Mouse (Mus musculus): ENCODE measurements at regions not wholly inside any gene's neighbourhood (a gene's known extent, or its start where the extent isn't known, plus 50 kb on each side); places are given as distances from the start of the nearest gene placed in this dataset.

DNA sequence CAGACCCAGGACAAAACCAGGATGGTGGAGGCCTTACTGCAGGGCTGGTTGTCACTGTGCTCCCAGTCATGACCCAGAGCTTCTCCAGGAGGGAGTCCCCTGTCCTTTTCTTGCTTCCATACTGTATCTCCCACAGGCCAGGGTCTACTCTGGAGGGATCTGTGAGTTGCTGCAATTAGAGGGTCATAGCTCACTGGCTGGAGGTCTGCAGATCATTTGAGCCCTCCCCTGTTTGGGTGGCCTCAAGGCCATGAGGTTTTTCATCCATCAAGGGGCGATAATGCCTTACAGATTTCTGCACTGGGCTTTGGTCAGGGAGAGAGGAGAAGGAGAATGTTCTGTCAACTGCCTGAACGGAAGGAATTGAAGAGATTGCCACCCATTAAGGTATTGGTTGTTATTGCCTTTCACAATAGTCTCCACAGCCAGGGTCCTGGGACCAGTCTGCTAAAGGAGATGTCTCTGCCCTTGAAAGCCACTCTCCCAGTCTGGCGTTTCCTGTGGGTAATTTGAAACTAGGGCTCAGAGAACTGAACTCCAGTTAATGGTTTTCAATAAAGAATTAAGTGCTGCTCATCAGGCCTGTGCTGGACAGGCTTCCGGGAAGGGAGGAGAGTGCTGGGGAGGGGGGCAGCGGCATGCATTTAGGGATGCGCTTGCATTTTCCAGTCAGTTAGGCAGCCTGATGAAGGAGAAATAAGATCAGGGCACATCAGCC lies 147.4 kb downstream of the Dmrta2 start:
- DNase-seq (ENCODE audit: low read depth) = no peak

DNA sequence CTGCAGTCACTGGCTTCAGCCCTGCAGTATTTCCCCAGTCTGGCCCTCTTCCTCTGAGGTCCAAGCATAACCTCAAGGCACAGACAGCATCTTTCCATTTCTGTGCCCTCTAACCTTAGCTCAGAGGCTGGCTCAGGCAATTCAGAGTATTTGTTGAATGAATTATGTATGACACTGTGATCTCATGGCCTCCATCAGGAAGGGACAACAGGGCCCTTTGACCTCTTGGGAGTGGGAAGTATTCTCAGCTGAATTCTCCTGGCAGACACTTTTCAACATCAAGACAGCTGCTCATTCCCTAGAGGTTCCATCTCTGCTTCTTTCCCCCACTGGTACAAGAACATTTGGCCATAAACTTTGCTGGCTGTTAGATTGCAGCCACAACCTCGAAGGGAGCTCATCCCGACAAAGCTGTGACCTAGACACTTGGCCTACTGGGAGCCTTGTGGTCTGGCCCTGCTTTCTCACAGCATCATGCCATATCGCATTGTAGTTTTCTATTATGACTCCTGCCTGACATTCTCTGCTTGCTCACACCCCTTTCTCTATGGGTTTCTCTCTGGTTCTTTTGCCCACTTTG lies 150.2 kb downstream of the Dmrta2 start:
- no peak for DNase-seq (ENCODE audit: low read depth)

GRCm38 (mm10) chr4:110128918-110129317 lies 151.1 kb downstream of the Dmrta2 start:
- DNase-seq (ENCODE audit: low read depth) = peak; percentile 1

DNA sequence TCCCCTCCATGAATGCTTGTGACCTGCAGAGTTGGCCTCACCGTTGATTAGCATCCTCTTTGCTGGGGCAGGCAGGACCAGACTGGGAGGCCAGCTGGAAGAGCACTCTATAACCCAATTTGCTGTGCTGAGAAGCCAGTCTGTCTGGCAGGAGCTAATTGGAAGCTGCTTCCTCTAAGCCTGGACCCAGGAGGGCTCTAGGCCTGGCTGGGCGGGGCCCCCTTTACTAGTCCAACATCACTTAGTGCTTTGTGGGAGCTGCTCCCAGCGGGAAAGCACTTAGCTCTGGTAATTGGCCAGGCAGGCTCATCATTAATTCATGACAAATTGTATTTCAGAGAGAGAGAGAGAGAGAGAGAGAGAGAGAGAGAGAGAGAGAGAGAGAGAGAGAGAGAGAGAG lies 151.7 kb downstream of the Dmrta2 start:
- DNase-seq (ENCODE audit: low read depth) = no peak

DNA sequence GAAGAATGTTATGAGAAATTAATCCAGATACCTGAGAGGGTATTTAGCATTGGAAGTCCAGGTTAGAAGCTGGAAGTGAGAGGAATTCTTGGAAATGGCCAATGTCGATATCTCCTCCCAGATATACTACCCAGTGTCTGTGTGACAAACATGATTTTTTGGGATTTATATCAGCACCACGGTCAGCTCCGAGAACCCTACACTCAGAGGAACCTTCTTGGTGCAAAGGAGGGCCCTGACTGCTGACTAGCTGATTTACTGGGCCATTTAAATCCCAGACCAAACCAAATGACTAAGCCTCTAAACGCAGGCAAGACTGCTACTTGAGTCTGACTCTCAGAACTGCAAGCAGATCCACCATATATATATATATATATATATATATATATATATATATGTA lies 154.2 kb downstream of the Dmrta2 start:
- DNase-seq (ENCODE audit: low read depth) = no peak

- no peak for DNase-seq (ENCODE audit: low read depth)
These were observed 156.2 kb downstream of the Dmrta2 start for GRCm38 (mm10) chr4:110134036-110134435.

DNA sequence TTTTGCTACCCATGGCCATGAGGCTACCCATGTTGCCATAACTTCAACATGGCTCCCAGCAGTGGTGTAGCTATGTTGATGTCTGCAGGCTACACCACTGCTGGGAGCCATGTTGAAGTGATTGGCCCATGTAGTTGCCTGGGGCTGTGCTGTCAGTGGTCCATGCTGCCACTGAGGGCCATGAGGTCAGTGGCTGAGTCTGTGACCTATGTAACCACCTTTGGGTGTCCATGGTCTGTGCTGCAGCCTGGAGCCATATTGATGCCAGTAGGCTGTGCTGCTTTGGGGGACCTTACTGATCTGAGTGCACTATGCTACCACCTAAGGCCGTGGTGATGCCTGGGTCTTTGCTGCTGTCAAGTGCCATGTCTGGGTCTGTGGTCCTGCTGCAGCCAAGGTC lies 167.4 kb downstream of the Dmrta2 start:
- no peak for DNase-seq (ENCODE audit: low read depth)

- DNase-seq (ENCODE audit: low read depth) = no peak
These were observed 174.5 kb downstream of the Dmrta2 start for GRCm38 (mm10) chr4:110152103-110152946.

Measured in induced T-regulatory cell, adult 2 months (primary cell).